Mouse (Mus musculus) liver, embryonic 12.5 days (tissue): ENCODE results near the gene Agap1. TPM values are rescaled to one million over a fixed set of nuclear protein-coding genes. Genes with fewer than 3 reads are reported as not detected.

Experiments used
- ATAC-seq: fragments of 200-750 bp; cut with Nextera tagmentation; 2 replicates; pipeline ENCODE4 v1.8.0; 2017; ENCODE audit warnings: moderate number of reproducible peaks, mild to moderate bottlenecking, moderate library complexity
- H3K27ac ChIP-seq: fragments of 300-500 bp; sonication (generic); 2 replicates; pipeline ENCODE4 v1.5.1; 2016; ENCODE audit warnings: mild to moderate bottlenecking
- H3K27me3 ChIP-seq: fragments of 300-500 bp; sonication (generic); replicated peaks from 2 replicates; pipeline ENCODE4 v1.6.1; 2016; ENCODE audit warnings: mild to moderate bottlenecking, moderate library complexity
- H3K36me3 ChIP-seq: fragments of 300-500 bp; sonication (generic); 2 replicates; pipeline ENCODE4 v1.6.1; 2016; ENCODE audit warnings: mild to moderate bottlenecking, moderate library complexity
- H3K4me1 ChIP-seq: fragments of 300-500 bp; sonication (generic); 2 replicates; pipeline ENCODE4 v1.6.1; 2016
- H3K4me2 ChIP-seq: fragments of 300-500 bp; sonication (generic); 2 replicates; pipeline ENCODE4 v1.6.1; 2016; ENCODE audit warnings: mild to moderate bottlenecking, moderate library complexity
- H3K4me3 ChIP-seq: fragments of 300-500 bp; sonication (generic); 2 replicates; pipeline ENCODE4 v1.5.1; 2016; ENCODE audit warnings: mild to moderate bottlenecking, moderate library complexity
- H3K9ac ChIP-seq: fragments of 300-500 bp; sonication (generic); 2 replicates; pipeline ENCODE4 v1.6.1; 2016; ENCODE audit warnings: mild to moderate bottlenecking, moderate library complexity
- H3K9me3 ChIP-seq: fragments of 300-500 bp; sonication (generic); replicated peaks from 2 replicates; pipeline ENCODE4 v1.6.1; 2016; ENCODE audit warnings: mild to moderate bottlenecking, moderate library complexity
- WGBS: fragments of 180-500 bp; shearing (Covaris S2); methylation state at CpG from one replicate; pipeline ENCODE4 v1.1.7; 2016; ENCODE audit not compliant: insufficient replicate concordance; 5-methylcytosine and 5-hydroxymethylcytosine counted together
- polyA plus RNA-seq: library from polyadenylated mRNA; unstranded; fragments of >200 nt; fragmentation: Nextera tagmentation; extraction: Ambion mirVana; gene quantifications from 2 replicates; pipeline ENCODE4 v1.2.1, GENCODE M21; 2016

Agap1 gene
- polyA plus RNA-seq, 1 experiment from 2014 or later = 4.1 TPM

DNA sequence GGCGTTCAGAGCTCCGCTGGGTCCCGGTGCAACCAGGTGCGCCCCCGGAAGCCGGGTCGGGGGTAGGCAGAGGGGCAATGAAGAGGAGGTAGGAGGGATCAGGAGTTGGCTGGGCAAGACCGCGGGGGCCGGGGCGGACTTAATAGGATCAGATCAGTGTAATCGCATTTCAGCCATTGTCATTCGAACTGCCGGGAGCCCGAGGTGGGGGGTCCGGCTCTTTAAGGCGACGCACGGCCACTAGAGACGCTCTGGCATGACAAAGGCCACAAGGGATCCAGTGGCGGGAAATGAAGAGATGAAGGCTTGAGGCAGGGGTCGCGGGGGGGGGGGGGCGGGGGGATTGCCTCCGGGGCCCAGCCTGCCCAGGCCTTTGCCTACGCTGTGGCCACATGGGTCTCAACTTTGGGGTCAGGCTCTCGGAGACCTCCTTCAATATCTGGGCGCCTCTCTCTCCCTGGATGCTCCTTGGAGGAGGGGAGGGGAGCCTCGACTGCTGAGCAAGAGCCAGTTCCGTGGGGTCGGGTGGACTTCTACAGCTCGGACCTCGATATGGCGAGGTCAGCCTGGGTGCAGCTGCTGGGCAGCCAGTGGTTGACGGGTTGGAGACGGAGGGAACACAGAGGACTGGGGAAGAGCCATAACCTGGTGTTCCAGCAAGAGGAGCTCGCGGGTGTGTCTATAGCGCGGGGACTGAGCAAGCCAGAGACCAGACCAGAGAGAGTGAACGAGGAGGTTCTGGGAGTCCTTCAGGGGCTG, 468.5 kb downstream of the Agap1 start:
- peaks cover 17% of the 10 kb centered on the region; the same call in 1 of the 2 replicates for H3K4me1 ChIP-seq
- H3K9ac ChIP-seq = no peak overlapping the region
- H3K27ac ChIP-seq = no peak overlapping the region
- H3K36me3 ChIP-seq = no peaks in the 10 kb centered on the region
- H3K4me2 ChIP-seq = peak overlapping the region; percentile 54
- H3K4me3 ChIP-seq = peak overlapping the region; percentile 28
- no peaks in the 10 kb centered on the region for H3K9me3 ChIP-seq
- ATAC-seq = no peak
- 2% methylated on average over 39 of the region's 41 CpGs for WGBS
- H3K27me3 ChIP-seq = peaks cover 100% of the 10 kb centered on the region

DNA sequence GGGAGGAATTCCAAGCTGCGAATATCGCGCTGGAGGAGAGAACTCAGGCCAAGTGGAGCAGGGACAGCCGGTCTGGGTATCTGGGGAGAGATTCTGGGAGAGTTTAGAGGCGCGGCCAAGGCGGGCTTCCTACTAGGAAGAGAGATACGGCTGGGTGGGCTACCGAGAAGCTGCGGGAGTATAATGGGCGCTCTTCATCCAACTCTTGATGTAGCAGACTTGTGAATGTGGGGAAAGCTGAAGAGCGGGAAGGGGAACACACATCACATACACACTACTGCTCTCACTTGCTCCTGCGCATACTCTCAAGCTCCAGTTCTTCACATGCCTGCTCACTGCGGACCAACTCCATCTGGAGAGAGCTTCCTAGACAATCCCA, 469.0 kb downstream of the Agap1 start:
- no peak overlapping the region for H3K27ac ChIP-seq
- peak overlapping the region; percentile 54 for H3K4me2 ChIP-seq
- H3K9ac ChIP-seq = no peak overlapping the region
- no peak overlapping the region for H3K4me3 ChIP-seq
- peaks cover 100% of the 10 kb centered on the region for H3K27me3 ChIP-seq
- ATAC-seq = no peak
- 15% methylated on average over 14 of the region's 14 CpGs for WGBS
- no peaks in the 10 kb centered on the region for H3K36me3 ChIP-seq
- H3K9me3 ChIP-seq = no peaks in the 10 kb centered on the region
- H3K4me1 ChIP-seq = peaks cover 17% of the 10 kb centered on the region; the same call in 1 of the 2 replicates

DNA sequence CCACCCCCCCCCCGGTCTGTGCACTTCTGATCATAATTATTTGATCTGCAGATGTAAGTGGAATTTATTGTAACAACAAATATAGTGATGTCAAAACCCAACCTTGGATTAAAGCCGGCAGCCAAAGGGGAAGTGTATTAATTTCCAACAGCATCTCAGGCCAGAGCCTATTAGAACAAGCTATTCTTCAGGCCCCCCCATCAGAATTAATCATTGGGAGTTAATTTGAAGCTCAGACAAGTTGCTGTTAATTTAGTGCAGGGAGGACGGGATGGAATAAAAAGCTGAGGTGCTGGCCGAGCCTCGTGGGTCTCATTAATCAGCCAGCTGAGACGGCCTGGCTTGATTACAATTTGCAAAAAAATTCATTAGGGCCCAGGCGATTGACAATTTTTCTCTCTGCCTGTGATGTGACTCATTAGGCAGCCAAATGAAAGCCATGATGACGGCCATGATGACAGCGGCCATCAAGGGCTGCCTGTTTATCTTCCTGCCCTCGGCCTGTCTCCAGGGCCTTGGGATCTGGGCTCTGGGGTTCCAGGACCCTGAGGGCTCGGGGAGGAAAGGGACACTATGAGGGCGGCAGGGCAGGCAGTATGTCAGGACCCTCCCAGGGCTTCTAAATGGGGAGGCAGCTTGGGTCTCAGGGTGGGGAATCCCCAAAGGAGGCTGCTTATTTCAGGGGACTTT, 471.0 kb downstream of the Agap1 start:
- Histone ChIP-seq H3K4me3 (no peak overlapping the region), H3K36me3 (no peaks in the 10 kb centered on the region), H3K9me3 (no peaks in the 10 kb centered on the region), H3K9ac (no peak overlapping the region), H3K27me3 (peaks cover 100% of the 10 kb centered on the region), H3K4me2 (no peak overlapping the region), H3K27ac (no peak overlapping the region), H3K4me1 (peaks cover 27% of the 10 kb centered on the region)
- ATAC-seq = no peak
- 50% methylated on average over 12 of the region's 12 CpGs for WGBS

DNA sequence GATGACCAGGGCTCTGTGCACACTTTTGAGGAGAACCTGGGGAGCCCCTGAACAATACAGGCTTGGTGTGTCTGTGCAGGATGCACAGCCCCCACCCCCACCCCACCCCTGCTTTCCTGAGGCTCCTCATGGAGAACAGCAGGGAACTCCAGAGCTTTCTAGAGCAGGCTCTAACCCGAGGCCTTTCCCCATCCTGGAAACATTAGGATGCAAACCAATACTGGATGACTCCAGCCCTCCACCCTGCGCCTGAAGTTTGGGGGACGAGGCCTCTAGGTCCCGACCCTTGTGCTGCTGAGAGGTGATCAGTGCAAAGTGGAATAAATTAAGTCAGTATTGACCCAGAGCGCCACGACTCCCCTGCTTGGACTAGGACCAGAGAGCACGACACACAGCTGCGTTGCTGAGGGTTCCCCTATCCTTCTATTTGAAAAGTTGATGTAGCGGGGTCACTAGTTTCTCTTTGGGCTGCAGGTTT, 472.0 kb downstream of the Agap1 start:
- Histone ChIP-seq H3K9me3 (no peaks in the 10 kb centered on the region), H3K4me3 (peak overlapping the region; percentile 33; the same call in 1 of the 2 replicates), H3K36me3 (no peaks in the 10 kb centered on the region), H3K27ac (no peak overlapping the region), H3K4me1 (peaks cover 36% of the 10 kb centered on the region), H3K9ac (no peak overlapping the region), H3K27me3 (peaks cover 100% of the 10 kb centered on the region), H3K4me2 (peak overlapping the region; percentile 57)
- no peak for ATAC-seq
- 20% methylated on average over 9 of the region's 9 CpGs for WGBS

DNA sequence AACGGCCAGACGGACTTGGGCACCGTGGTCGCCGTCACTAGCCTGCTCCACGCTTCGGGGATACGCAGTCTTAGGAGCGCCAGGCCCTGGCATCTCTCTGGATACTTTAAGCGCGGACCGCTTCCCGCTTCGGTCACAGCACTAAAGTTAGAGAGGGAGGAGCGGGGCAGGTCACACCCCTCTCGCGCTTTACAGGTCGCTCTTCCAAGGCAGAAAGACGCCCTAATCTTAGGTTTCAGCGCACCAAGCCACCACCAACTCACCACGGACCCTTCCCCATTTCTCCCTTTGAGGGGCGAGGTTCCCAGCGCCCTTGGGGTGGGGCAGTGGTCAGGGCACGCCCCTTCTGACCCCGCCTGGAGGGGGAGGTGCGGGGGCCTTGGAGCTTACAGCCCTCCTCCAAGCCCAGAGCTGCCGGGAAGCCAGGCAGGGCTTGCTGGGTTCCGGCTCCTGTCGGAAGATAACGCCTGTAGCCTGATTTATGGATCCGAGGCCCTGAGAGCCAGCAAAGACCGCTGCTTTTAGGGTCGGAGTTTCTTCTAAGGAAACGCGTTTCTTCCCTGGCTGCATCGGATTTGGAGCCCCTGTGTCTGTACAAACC, 472.6 kb downstream of the Agap1 start:
- H3K4me1 ChIP-seq = peaks cover 36% of the 10 kb centered on the region
- peaks cover 100% of the 10 kb centered on the region for H3K27me3 ChIP-seq
- H3K9me3 ChIP-seq = no peaks in the 10 kb centered on the region
- H3K36me3 ChIP-seq = no peaks in the 10 kb centered on the region
- ATAC-seq = no peak
- H3K4me2 ChIP-seq = peak overlapping the region; percentile 57
- no peak overlapping the region for H3K9ac ChIP-seq
- peak overlapping the region; percentile 33 for H3K4me3 ChIP-seq
- H3K27ac ChIP-seq = no peak overlapping the region
- 2% methylated on average over 36 of the region's 36 CpGs for WGBS

DNA sequence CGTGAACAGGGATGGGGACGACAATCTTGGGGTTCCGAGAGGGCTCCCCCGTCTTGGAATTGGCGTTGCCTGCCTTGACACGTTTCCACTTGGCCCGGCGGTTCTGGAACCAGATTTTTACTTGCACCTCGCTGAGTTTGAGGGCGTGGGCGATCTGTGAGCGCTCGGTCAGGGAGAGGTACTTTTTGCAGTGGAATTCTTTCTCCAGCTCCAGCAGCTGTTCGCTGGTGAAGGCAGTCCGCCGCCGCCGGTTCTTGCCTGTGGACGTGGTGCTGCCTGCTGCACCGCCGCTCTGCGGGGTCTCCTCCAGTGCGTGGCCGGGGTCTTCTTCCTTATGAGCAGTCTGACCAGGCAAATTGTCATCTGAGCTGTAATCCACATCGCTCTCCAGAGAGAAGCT, 474.1 kb downstream of the Agap1 start:
- Histone ChIP-seq H3K9ac (no peak overlapping the region), H3K27me3 (peaks cover 99% of the 10 kb centered on the region), H3K4me2 (peak overlapping the region; percentile 47), H3K36me3 (no peaks in the 10 kb centered on the region), H3K27ac (no peak overlapping the region), H3K4me1 (peaks cover 24% of the 10 kb centered on the region), H3K4me3 (peak overlapping the region; percentile 12; the same call in 1 of the 2 replicates), H3K9me3 (no peaks in the 10 kb centered on the region)
- 14% methylated on average over 25 of the region's 25 CpGs for WGBS
- no peak for ATAC-seq

DNA sequence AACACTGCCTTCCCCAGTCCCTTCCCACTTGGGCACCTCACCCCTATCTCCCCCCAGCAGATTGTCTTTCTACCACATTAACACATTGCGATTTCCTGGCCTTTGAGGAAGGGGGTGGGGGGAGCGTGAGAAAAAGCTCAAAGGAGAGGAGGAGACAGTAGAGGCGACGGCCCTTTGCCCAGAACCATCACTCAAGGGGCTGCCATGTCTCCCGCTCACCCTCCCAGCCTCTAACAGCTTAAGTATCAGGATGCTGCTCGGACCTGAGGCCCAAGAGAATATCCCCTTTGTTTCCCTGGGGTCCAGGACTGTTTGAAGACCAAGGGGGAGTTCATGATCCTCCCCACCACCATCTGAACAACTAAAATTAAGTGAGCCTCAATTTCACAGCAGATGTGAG, 474.6 kb downstream of the Agap1 start:
- H3K27ac ChIP-seq = no peak overlapping the region
- peak overlapping the region; percentile 12; the same call in 1 of the 2 replicates for H3K4me3 ChIP-seq
- no peaks in the 10 kb centered on the region for H3K36me3 ChIP-seq
- peaks cover 99% of the 10 kb centered on the region for H3K27me3 ChIP-seq
- peak overlapping the region; percentile 47 for H3K4me2 ChIP-seq
- ATAC-seq = no peak
- no peaks in the 10 kb centered on the region for H3K9me3 ChIP-seq
- peaks cover 22% of the 10 kb centered on the region for H3K4me1 ChIP-seq
- H3K9ac ChIP-seq = no peak overlapping the region
- 2% methylated on average over 6 of the region's 6 CpGs for WGBS

DNA sequence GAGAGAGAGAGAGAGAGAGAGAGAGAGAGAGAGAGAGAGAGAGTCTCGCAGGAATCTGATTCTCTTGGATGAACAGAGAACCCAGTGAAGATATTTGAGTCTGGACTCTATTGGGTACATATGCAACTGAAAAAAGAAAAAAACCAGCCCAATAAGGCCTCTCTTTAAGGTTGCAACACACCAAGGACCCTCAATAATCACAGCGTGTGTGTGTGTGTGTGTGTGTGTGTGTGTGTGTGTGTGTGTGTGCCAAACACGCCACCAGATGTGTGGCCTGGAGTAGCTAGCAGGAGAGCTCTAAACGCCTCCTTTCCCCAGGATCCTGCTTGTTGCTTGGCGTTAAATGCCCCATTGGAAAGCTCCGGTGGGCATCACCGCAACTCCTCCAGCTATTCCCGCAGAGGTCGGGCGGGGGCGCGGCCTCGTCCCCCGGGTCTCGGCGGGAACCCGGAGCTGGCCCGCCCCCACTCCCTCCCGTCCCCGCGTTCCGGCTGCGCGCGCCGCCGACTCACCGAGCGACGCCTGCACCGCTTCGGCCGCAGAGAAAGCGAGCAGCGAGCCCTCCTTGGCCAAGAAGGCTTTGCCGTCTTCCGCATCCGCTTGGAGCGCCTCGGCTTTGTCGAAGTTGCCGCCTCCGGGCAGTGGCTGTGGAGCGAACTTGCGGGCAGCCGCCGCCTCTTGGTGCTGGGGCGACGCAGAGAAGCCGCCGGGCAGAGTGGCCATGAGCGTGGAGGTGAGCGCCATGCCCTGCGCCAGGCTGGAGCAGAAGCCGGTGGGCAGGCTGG, 475.3 kb downstream of the Agap1 start:
- peaks cover 99% of the 10 kb centered on the region for H3K27me3 ChIP-seq
- H3K9me3 ChIP-seq = no peaks in the 10 kb centered on the region
- ATAC-seq = no peak
- H3K4me1 ChIP-seq = peaks cover 22% of the 10 kb centered on the region
- H3K9ac ChIP-seq = peak overlapping the region; percentile 35; the same call in 1 of the 2 replicates
- peak overlapping the region; percentile 55 for H3K4me3 ChIP-seq
- WGBS = 1% methylated on average over 55 of the region's 55 CpGs
- H3K4me2 ChIP-seq = peak overlapping the region; percentile 72
- H3K36me3 ChIP-seq = no peaks in the 10 kb centered on the region
- H3K27ac ChIP-seq = 0 out of 2 replicates have a peak overlapping the region, but pooled peaks have one; percentile 10

DNA sequence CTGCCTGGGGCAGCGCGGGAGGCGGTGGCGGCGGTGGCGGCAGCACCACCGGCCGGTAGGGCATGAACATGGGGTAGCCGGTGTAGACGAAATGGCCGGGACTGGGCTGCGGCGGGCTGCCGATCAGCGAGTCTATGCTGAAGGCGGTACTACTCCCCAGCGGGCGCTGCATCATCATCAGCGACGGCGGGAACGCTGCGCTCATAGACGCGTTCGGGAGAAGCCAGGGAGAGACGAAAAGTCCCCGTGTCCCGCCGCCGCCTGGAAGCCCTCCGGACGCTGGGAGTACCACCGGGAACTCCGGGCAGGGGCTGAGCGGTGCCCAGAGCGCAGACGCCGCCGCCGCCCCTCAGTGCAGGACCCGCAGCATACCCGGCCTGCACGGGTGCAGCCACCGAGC, 475.9 kb downstream of the Agap1 start:
- peak overlapping the region; percentile 35; the same call in 1 of the 2 replicates for H3K9ac ChIP-seq
- H3K4me2 ChIP-seq = peak overlapping the region; percentile 72
- 0 out of 2 replicates have a peak overlapping the region, but pooled peaks have one; percentile 10 for H3K27ac ChIP-seq
- no peaks in the 10 kb centered on the region for H3K36me3 ChIP-seq
- under 1% methylated on average over 38 of the region's 45 CpGs for WGBS
- no peak for ATAC-seq
- H3K9me3 ChIP-seq = no peaks in the 10 kb centered on the region
- peaks cover 99% of the 10 kb centered on the region for H3K27me3 ChIP-seq
- peaks cover 22% of the 10 kb centered on the region for H3K4me1 ChIP-seq
- peak overlapping the region; percentile 55 for H3K4me3 ChIP-seq

DNA sequence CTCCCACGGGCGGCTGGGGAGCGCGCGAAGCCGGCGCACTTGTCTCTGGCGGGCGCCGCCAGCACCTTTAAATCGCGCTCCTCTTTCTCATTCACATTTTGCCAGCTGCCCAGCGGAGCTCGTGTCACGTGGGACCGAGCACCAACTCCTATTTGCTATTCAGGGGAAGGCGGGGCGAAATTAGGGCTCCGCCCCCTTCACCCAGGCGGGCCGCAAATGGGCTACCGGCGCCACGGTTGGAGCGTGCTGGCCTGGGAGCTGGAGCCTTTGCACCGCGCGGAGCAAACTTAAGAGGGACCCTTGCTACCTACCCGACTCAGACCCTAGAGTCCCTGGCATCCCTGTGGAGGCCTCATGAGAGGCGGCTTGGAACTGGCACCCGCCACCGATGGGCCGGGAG, 476.5 kb downstream of the Agap1 start, which contains the start of gene Gbx2:
Gene Gbx2, minus strand, starts transcription at position 60 of the 400 bp plus-strand sequence.
- WGBS = 4% methylated on average over 33 of the region's 33 CpGs
- Histone ChIP-seq H3K4me2 (peak within 1 kb of the TSS; percentile 72), H3K4me3 (peak within 1 kb of the TSS; percentile 55), H3K27me3 (peaks cover 99% of the 10 kb centered on the region), H3K9me3 (no peaks in the 10 kb centered on the region), H3K4me1 (peaks cover 22% of the 10 kb centered on the region), H3K27ac (0 out of 2 replicates have a peak within 1 kb of the TSS, but pooled peaks have one; percentile 10), H3K36me3 (no peaks in the 10 kb centered on the region), H3K9ac (peak within 1 kb of the TSS; percentile 35; the same call in 1 of the 2 replicates)
- peak; percentile 54 for ATAC-seq

DNA sequence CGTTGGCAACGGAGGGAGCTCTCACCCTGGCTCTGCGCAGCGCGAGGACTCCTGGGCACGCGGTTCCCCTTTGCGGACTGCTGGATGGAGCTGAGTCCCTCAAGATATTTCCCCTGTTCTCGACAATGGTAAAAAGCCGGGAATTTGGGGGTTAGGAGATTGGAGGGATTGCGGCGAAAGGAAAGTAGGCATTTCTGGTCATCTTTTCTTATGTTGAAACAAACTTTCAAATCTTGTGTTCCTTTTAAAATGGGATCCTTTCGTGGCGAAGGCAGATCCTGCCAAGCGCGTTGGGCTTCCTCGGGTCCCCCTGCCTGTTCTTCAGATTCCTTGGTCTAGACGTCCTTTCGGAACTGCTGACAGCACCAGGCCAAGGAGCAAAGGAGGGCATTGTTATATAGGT, 477.4 kb downstream of the Agap1 start:
- WGBS = 15% methylated on average over 19 of the region's 19 CpGs
- no peak for ATAC-seq
- Histone ChIP-seq H3K9ac (no peak overlapping the region), H3K9me3 (no peaks in the 10 kb centered on the region), H3K27ac (no peak overlapping the region), H3K4me1 (peaks cover 22% of the 10 kb centered on the region), H3K36me3 (no peaks in the 10 kb centered on the region), H3K4me2 (peak overlapping the region; percentile 72), H3K4me3 (no peak overlapping the region), H3K27me3 (peaks cover 99% of the 10 kb centered on the region)
